Mouse (Mus musculus) lung, postnatal 0 days (tissue): ENCODE results near the gene Mpp3.

Source experiments
- CTCF ChIP-seq: IDR thresholded peaks from 2 replicates; pipeline ENCODE4 v1.5.1; 2016; ENCODE audit warnings: antibody characterized with exemption, mild to moderate bottlenecking
- EP300 ChIP-seq: IDR thresholded peaks from 2 replicates; pipeline ENCODE4 v1.6.1; 2016; ENCODE audit warnings: antibody characterized with exemption, mild to moderate bottlenecking, control low read depth

- TF ChIP-seq CTCF (no peak), EP300 (no peak)
Observed at GRCm38 (mm10) chr11:101972651-101973050, 55.6 kb downstream of the Mpp3 start.
